Comparison of ENCODE assay signal across 24 mouse cellular contexts in the genomic region with DNA sequence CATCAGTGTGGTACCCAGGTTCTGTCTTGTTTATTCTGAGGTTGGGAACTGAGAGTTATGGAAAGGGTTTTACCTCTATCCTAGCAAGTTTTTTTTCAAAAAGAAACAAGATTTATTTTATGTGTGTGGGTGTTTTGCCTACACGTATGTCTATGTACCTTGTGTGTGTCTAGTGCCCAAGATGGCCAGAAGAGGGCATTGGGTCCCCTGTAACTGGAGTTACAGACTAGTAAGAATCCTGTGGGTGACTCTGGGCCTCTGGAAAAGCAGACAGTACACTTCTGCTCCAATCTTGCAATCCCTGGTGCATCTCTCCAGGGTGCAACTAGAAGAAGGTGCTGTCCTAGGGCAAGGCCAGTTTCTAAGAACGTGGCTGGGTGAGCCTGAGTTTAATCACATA.
A peak's percentile ranks its signal among the peaks of the same experiment; 100 is the strongest.
DNase-seq lines count a peak whose midpoint lies in the region; ATAC-seq and TF ChIP-seq lines count a peak whose summit lies in the region.
"Had no signal": no experiment of that assay in that cellular context is flagged by ENCODE, and none has a peak within 500 bp of the region (broad histone marks: within the 10 kb centered on the region; RNA-seq: fewer than 3 reads in every experiment).

No protein-coding gene starts in this region.

- no peak for ATAC-seq in midbrain, postnatal 0 days (ENCODE audit: low FRiP score)
- ATAC-seq in midbrain, embryonic 14.5 days (ENCODE audit: low FRiP score, low TSS enrichment): no peak
- ATAC-seq in granulocyte monocyte progenitor cell, adult 5-6 weeks (replicated peaks; ENCODE audit: poor library complexity, severe bottlenecking): no peak
- ATAC-seq: activated CD4-positive, CD25-positive, alpha-beta regulatory T cell, adult 4 months; hindbrain, embryonic 16.5 days had no signal

- no peaks in the 10 kb centered on the region for H3K4me1 ChIP-seq in kidney, adult 2 months (ENCODE audit: control insufficient read depth, insufficient read depth, low read length)
- H3K4me1 ChIP-seq in midbrain, postnatal 0 days (ENCODE audit: insufficient read depth, low read length): no peaks in the 10 kb centered on the region
- peaks cover 4% of the 10 kb centered on the region; the same call in 1 of the 2 replicates for H3K4me1 ChIP-seq in midbrain, embryonic 14.5 days (ENCODE audit: control insufficient read depth, insufficient read depth, low read length)
- H3K4me1 ChIP-seq: heart, embryonic 10.5 days; liver, embryonic 13.5 days; stomach, embryonic 15.5 days had no signal

- H3K9me3 ChIP-seq in midbrain, postnatal 0 days (ENCODE audit: low read length): no peaks in the 10 kb centered on the region
- no peaks in the 10 kb centered on the region for H3K9me3 ChIP-seq in midbrain, embryonic 14.5 days (ENCODE audit: control insufficient read depth, low read length)
- H3K9me3 ChIP-seq: forebrain, embryonic 10.5 days; heart, embryonic 10.5 days; limb, embryonic 13.5 days; liver, embryonic 13.5 days; midbrain, embryonic 10.5 days; neural tube, embryonic 15.5 days; stomach, embryonic 15.5 days had no signal

- no peak for TF ChIP-seq POLR2A in kidney, adult 2 months (IDR thresholded peaks at IDR 0.05; ENCODE audit: low read depth, low read length)

- 76% methylated on average over 2 of the region's 2 CpGs for WGBS in kidney, adult 2 months
- 81% methylated on average over 2 of the region's 2 CpGs for WGBS in midbrain, postnatal 0 days
- 76% methylated on average over 2 of the region's 2 CpGs for WGBS in midbrain, embryonic 14.5 days

- no peaks in the 10 kb centered on the region for H3K36me3 ChIP-seq in kidney, adult 2 months (ENCODE audit: control insufficient read depth, insufficient read depth, low read length)
- no peaks in the 10 kb centered on the region for H3K36me3 ChIP-seq in midbrain, postnatal 0 days (ENCODE audit: insufficient read depth, low read length)
- H3K36me3 ChIP-seq in midbrain, embryonic 14.5 days (ENCODE audit: control insufficient read depth, insufficient read depth, low read length): no peaks in the 10 kb centered on the region
- H3K36me3 ChIP-seq: forebrain, embryonic 10.5 days; G1E; heart, embryonic 10.5 days; limb, embryonic 13.5 days; liver, embryonic 13.5 days; midbrain, embryonic 10.5 days; neural tube, embryonic 15.5 days; stomach, embryonic 15.5 days had no signal

- TF ChIP-seq CTCF in kidney, adult 2 months (conservative IDR thresholded peaks at IDR 0.05; ENCODE audit: insufficient read depth, insufficient read length, low read depth, low read length): 0 out of 2 replicates have a peak, but pooled peaks have one; percentile 3
- TF ChIP-seq CTCF in midbrain, postnatal 0 days (IDR thresholded peaks at IDR 0.05): peak; percentile 27; the same call in 1 of the 2 replicates

- H3K4me3 ChIP-seq in kidney, adult 2 months (ENCODE audit: insufficient read depth, low read depth, low read length): no peak overlapping the region
- no peak overlapping the region for H3K4me3 ChIP-seq in midbrain, postnatal 0 days (ENCODE audit: low read depth, low read length)
- no peak overlapping the region for H3K4me3 ChIP-seq in midbrain, embryonic 14.5 days (replicated peaks; ENCODE audit: low read depth, low read length)
- H3K4me3 ChIP-seq: forebrain, embryonic 10.5 days; heart, embryonic 10.5 days; limb, embryonic 13.5 days; liver, embryonic 13.5 days; midbrain, embryonic 10.5 days; neural tube, embryonic 15.5 days; stomach, embryonic 15.5 days had no signal

- H3K27ac ChIP-seq in kidney, adult 2 months (ENCODE audit: insufficient read depth, low read depth, low read length): no peak overlapping the region
- H3K27ac ChIP-seq in midbrain, postnatal 0 days (ENCODE audit: low read depth, low read length): no peak overlapping the region
- H3K27ac ChIP-seq in midbrain, embryonic 14.5 days (replicated peaks; ENCODE audit: low read depth, low read length): no peak overlapping the region
- H3K27ac ChIP-seq: forebrain, embryonic 10.5 days; heart, embryonic 10.5 days; limb, embryonic 13.5 days; liver, embryonic 13.5 days; midbrain, embryonic 10.5 days; neural tube, embryonic 15.5 days; stomach, embryonic 15.5 days had no signal

- no peak overlapping the region for H3K4me2 ChIP-seq in midbrain, postnatal 0 days (ENCODE audit: low read depth, low read length, poor library complexity, severe bottlenecking)
- H3K4me2 ChIP-seq in midbrain, embryonic 14.5 days (ENCODE audit: low read length): no peak overlapping the region
- H3K4me2 ChIP-seq: limb, embryonic 13.5 days; liver, embryonic 13.5 days; neural tube, embryonic 15.5 days; stomach, embryonic 15.5 days had no signal

- H3K9ac ChIP-seq in midbrain, postnatal 0 days (replicated peaks; ENCODE audit: low read length, poor library complexity, severe bottlenecking): no peak overlapping the region
- H3K9ac ChIP-seq in midbrain, embryonic 14.5 days (replicated peaks; ENCODE audit: low read length): no peak overlapping the region
- H3K9ac ChIP-seq: limb, embryonic 13.5 days; liver, embryonic 13.5 days; neural tube, embryonic 15.5 days; stomach, embryonic 15.5 days had no signal

- H3K27me3 ChIP-seq in kidney, adult 2 months (replicated peaks; ENCODE audit: control insufficient read depth, insufficient read depth, low read length): no peaks in the 10 kb centered on the region
- H3K27me3 ChIP-seq in midbrain, postnatal 0 days (ENCODE audit: insufficient read depth, low read length): no peaks in the 10 kb centered on the region; the same call in 1 of the 2 replicates
- H3K27me3 ChIP-seq in midbrain, embryonic 14.5 days (ENCODE audit: control insufficient read depth, insufficient read depth, low read length): no peaks in the 10 kb centered on the region
- H3K27me3 ChIP-seq: liver, embryonic 13.5 days; neural tube, embryonic 15.5 days; stomach, embryonic 15.5 days had no signal

- DNase-seq in embryo, embryonic 10.5 days (ENCODE audit: low spot score): peak; percentile 24
- DNase-seq in embryo, embryonic 11 days: no peak
- DNase-seq in kidney, adult 2 months: no peak
- DNase-seq in kidney, postnatal 4 days: no peak
- peak; percentile 9 for DNase-seq in midbrain, postnatal 0 days (ENCODE audit: low spot score)
- DNase-seq in midbrain, embryonic 14.5 days: no peak
- DNase-seq in testis, postnatal 10 days (ENCODE audit: low spot score): no peak
- DNase-seq: adrenal gland, adult 8-10 months; cerebellum, adult 18-20 months; cerebellum, postnatal 25 days; kidney, adult 8-10 months; kidney, postnatal 14 days; liver, embryonic 13.5 days; right cerebral cortex, adult 18-20 months had no signal

Comparison
In these comparisons a context has a peak if more than half of its experiments do, and no peak if none do; other contexts are left out.
1. DNase-seq: peak in embryo, embryonic 10.5 days (single experiment) and midbrain, postnatal 0 days (single experiment); none in embryo, embryonic 11 days (single experiment), kidney, adult 2 months (single experiment), kidney, postnatal 4 days (0 of 2), midbrain, embryonic 14.5 days (single experiment) and testis, postnatal 10 days (single experiment).